Mouse (Mus musculus) layer of hippocampus, adult 8-10 months (tissue): ENCODE measurements around the gene Syngap1. TPM values are rescaled to one million over a fixed set of nuclear protein-coding genes. Genes with fewer than 3 reads are reported as not detected.

Source experiments
- microRNA-seq, 2 experiments: library from miRNA; unstranded; fragments of <30 nt; microRNA quantifications; one replicate each; pipeline ENCODE4 v1.2.0; 2022
- total RNA-seq, 4 experiments: library from RNA; stranded (reverse); gene quantifications; 2 replicates each; pipeline ENCODE4 v1.2.4; 2022

Gene Syngap1
- total RNA-seq, 4 experiments from 2014 or later = 353 to 466 (median 403) TPM

Small RNAs within 50 kb of the gene (microRNA-seq; reads per million reads assigned to microRNA genes)
- gene Gm27775 = 0 reads per million in 2 experiments
- 24.3 to 36.7 reads per million in 2 experiments for gene Mir3083
- 3.8 to 6.3 reads per million in 2 experiments for gene Mir6968

Other genes with a start within 250 kb of the Syngap1 start
- 100 to 1,000 TPM; 123 to 175 (median 152) TPM for gene Crebrf, start 225.6 kb upstream of the Syngap1 start, total RNA-seq
- gene Bnip1, start 160.2 kb upstream of the Syngap1 start, total RNA-seq = 10 to 100 TPM; 32.7 to 35.3 (median 33.6) TPM
- gene Nkx2-5, start 96.2 kb upstream of the Syngap1 start, total RNA-seq = not detected
- gene Kifc5b, start 24.2 kb upstream of the Syngap1 start, total RNA-seq = 1 to 10 TPM; 2.5 to 7.4 (median 4.2) TPM
- gene Phf1, start 8.2 kb upstream of the Syngap1 start, total RNA-seq = 10 to 100 TPM; 37.0 to 40.3 (median 37.5) TPM
- gene Cuta, start 1.7 kb upstream of the Syngap1 start, total RNA-seq = 10 to 100 TPM; 90.0 to 96.1 (median 92.0) TPM
- gene Zbtb9, start 31.9 kb downstream of the Syngap1 start, total RNA-seq = 10 to 100 TPM; 12.2 to 14.7 (median 13.7) TPM
- gene Bak1, start 87.8 kb downstream of the Syngap1 start, total RNA-seq = 10 to 100 TPM; 11.6 to 15.9 (median 13.7) TPM
- 1 to 10 TPM; 3.0 to 4.8 (median 3.7) TPM for gene Itpr3, start 116.1 kb downstream of the Syngap1 start, total RNA-seq
- gene Uqcc2, start 192.7 kb downstream of the Syngap1 start, total RNA-seq = 100 to 1,000 TPM; 185 to 220 (median 203) TPM
- gene Ip6k3, start 226.5 kb downstream of the Syngap1 start, total RNA-seq = 1 to 10 TPM in 2 of 4 experiments, under 1 TPM in 2; 0.27 to 3.7 (median 2.0) TPM